Mouse (Mus musculus): ENCODE results near the gene Cyp4f39.

Cyp4f39 gene

DNA sequence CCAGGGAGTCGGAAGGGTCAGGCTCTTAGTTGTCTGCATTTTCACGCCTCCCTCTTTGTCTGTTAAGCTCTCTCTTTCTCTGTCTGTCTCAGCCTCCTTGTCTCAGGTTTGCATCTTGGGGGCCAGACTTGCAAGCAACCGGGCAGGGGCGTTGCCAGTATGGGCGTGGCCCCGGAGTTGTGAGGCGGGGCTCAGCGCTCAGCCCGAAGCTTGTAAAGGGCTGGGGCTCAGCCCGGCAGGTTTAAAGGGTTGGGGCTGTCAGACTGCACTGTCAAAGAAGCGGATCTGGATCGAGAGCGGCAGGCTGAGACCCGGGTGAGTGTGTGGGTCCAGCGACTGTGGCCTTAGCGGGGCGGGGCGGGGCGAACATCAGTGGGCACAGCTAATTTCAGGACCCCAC is at the start of gene Cyp4f39:
Gene Cyp4f39, plus strand, starts transcription at position 242 of the 400 bp plus-strand sequence.
- no peak for DNase-seq (ENCODE audit: low read depth in 2 of 2, low spot score in 2 of 2)

- DNase-seq (ENCODE audit: low read depth in 2 of 2, low spot score in 2 of 2), result peak; percentile 66 to 71
Observed at GRCm38 (mm10) chr17:32402779-32403157, 49.8 kb upstream of the Cyp4f39 start.

- DNase-seq (ENCODE audit: low read depth in 2 of 2, low spot score in 2 of 2), result peak; percentile 63 to 71
Observed at GRCm38 (mm10) chr17:32403417-32403816, 49.1 kb upstream of the Cyp4f39 start, which contains the start of gene Rasal3. Gene Rasal3, minus strand, starts transcription at chr17:32403583.

DNA sequence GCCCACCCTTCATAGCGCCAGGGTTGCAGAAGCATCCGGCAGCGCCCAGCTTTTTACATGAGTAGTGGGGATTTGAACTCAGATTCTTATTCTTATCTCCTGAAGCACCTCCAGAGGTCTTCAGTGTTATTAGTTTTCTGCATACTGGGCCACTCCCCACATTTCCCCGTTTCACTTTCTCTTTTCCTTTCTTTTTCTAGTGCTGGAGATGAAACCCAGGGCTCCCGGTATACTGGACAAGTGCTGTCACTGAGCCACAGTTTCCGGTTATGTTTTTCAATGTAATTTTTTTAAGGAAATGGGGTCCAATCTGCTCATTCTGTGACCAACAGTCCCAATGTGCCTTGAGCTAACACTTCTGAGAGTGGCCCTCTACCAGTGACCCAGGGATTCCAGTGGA is 40.6 kb upstream of the Cyp4f39 start:
- no peak for DNase-seq (ENCODE audit: low read depth in 2 of 2, low spot score in 2 of 2)

DNA sequence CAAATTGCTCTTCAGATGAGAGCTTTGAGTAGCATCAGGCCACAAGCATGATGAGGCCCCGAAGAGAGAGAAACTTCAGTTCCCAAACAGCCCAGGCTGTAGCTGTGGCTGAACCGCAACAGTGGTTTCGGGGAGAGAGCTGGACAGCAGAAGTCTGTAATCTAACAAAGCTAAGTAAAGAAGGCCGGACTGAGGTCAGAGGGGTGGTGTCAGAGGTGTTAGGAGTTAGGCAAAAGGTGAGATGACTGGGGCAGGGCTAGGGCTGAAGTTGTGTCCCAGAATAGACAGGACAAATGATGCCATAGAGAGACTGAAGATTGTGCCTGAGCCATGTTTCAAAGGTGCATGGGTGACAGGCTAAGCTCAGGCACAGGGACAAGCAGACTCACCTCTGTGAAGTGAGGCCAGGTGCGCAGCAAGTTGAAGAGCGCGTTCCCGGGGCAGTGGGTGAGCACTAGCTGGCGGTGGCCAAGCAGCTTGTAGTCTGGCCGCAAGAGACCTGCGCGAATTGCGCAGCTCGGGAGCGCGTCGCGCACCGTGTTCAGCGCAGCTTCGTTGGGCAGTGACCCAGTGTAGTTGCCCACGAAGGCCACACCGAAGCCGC is 37.0 kb upstream of the Cyp4f39 start:
- DNase-seq (ENCODE audit: low read depth in 2 of 2, low spot score in 2 of 2), result no peak

GRCm38 (mm10) chr17:32416771-32417170 is 35.8 kb upstream of the Cyp4f39 start:
- no peak for DNase-seq (ENCODE audit: low read depth in 2 of 2, low spot score in 2 of 2)

DNA sequence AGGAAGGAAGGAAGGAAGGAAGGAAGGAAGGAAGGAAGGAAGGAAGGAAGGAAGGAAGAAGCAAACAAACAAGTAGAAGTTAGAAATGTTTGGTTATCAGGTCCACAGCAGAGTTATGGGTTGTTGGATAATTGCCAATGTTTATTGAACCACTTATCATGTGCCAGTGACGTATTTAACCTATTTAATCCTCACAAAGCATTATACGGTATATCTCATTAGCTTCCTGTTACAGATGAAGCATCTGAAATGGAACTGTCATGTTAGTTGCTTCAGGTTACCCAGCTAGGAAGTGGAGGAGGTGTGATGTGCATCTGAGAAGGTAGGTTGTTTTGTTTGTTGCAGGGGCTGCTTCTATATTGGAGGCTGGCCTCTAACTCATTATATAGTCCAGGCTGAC is 32.5 kb upstream of the Cyp4f39 start:
- no peak for DNase-seq (ENCODE audit: low read depth in 2 of 2, low spot score in 2 of 2)

- DNase-seq (ENCODE audit: low read depth in 2 of 2, low spot score in 2 of 2), result no peak
Observed at GRCm38 (mm10) chr17:32420781-32421180, 31.7 kb upstream of the Cyp4f39 start.

DNA sequence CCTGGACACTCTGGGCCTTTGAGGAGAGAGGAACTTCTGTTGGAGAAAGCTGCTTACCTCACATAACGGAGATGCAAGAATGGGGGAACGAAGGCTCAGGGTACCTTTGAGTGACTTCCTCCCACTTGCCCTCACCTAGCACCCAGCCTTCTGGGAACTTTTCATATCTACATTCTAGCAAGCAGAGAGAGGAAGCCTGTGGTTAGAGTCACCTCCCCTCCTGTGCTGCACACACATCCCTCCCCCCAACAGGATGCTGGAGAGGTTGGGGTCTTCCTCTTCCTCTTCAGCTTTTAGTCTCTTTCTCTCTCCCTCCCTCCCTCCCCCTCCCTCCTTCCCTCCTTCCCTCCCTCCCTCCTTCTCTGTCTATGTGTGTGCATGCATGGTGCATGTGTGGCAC is 28.5 kb upstream of the Cyp4f39 start, which contains the start of gene Pglyrp2:
Gene Pglyrp2, minus strand, starts transcription at position 134 of the 400 bp plus-strand sequence.
- DNase-seq (ENCODE audit: low read depth in 2 of 2, low spot score in 2 of 2), result peak; percentile 37 to 67

DNA sequence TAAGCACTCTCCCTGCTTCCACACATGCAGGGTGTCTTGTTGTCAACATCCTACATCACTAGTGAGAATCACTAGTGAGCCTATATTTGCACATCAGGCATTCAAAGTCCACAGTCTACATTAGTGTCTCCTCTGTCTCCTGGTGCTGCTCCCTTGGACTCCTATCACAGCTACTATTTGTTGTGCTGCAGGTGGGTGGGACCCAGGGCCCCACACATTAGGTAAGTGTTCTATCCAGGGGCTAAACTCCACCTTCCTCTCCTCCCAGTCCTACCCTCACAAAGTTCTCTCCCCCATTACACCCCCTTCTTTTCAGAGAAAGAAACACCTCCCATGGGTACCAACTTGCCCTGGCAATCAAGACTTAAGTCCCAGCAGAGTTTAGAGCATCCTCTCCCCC is 25.9 kb upstream of the Cyp4f39 start:
- DNase-seq (ENCODE audit: low read depth in 2 of 2, low spot score in 2 of 2), result no peak

DNA sequence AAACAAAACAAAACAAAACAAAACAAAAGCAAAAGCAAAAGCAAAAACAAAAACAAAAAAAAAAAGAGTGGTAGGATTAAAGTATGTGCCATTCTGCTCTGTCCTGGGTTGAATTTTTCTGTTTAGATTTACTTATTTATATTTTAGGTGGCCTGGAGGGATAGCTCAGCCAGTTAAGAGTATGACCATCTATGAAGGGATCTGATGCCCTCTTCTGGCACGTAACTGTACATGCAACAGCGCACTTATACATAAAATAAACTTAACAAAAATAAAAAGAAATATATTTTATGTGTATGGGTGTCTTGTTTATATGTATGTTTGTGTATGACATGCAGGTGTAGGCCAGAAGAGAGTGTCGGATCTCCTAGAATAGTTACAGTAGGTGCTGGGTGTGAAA is 20.6 kb upstream of the Cyp4f39 start:
- peak in 1 of 2 experiments; percentile 26 for DNase-seq (ENCODE audit: low read depth in 2 of 2, low spot score in 2 of 2)

GRCm38 (mm10) chr17:32434324-32434723 is 18.2 kb upstream of the Cyp4f39 start:
- DNase-seq (ENCODE audit: low read depth in 2 of 2, low spot score in 2 of 2), result no peak

DNA sequence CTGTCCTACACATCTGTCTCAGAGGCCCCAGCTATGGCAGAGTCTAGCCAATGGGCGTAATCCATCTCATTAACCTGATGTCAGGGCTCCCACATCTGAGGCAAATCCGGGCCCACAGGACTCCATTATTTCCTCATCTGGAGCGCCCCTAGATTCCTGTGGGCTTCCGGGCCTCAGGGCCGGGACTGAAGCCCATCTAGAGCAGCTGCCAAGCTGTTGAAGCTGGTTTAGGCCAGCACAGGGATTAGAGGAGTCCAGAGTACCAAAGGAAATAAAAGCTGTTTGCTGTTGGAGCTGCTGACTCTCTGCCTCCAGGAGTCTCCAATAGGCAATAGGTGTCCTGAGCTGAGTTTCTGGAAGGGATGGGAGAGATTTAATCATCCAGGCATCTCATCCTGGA is 17.4 kb upstream of the Cyp4f39 start:
- DNase-seq (ENCODE audit: low read depth in 2 of 2, low spot score in 2 of 2), result no peak

DNA sequence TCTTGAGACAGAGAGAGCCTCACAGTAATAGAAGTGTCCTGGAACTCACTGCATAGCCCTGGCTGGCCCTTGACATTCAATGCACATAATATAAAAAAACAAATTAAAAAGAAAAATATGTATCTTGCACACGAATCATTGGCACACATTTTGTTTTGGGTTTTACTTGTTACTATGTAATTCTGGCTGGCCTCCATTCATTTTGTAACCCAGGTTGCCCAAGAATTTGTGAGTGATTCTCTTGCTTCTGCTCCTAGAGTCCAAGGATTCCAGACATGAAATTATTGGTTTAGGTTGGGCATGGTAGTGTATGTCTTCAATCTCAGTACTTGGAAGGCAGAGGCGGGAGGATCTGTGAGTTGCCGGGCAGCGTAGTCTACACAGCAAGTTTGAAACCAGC is 15.4 kb upstream of the Cyp4f39 start:
- DNase-seq (ENCODE audit: low read depth in 2 of 2, low spot score in 2 of 2), result no peak

GRCm38 (mm10) chr17:32443245-32443644 is 9.3 kb upstream of the Cyp4f39 start:
- no peak for DNase-seq (ENCODE audit: low read depth in 2 of 2, low spot score in 2 of 2)

DNA sequence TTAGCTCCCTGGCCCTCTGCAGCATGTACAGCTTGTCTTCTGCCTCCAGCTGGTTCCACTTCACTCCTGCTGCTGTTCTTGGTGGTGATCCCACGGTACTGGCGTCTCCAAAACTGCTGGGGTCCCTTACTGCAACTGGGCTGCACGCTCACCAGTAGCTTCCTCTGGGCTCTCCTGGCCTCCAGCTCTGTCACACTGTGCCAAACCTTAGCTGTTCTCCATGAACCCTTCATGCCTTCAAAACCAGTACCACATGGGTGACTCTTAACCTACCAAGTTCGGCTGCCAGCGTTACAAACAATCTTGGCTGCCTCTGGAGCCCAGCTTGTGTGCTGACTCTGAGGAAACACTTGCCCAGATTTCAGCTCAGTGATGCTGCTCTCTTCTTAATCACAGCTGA is 7.5 kb upstream of the Cyp4f39 start:
- no peak for DNase-seq (ENCODE audit: low read depth in 2 of 2, low spot score in 2 of 2)

DNA sequence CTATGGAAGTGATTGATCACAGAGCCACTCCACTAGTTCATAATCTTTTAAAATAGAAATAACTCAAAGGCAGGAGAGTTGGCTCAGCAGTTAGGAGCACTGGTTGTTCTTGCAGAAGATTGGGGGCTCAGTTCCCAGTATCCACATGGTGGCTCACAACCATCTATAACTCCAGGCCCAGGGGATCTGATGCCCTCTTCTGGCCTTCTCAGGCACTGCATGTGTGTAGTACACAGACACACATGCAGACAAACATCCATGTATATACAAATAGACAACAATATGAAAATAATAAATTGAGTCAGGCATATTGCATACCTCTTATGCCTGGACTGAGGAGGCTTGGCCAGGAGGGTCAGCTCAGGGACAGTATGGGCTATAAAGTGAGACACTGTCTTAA is 5.3 kb upstream of the Cyp4f39 start:
- no peak for DNase-seq (ENCODE audit: low read depth in 2 of 2, low spot score in 2 of 2)

DNA sequence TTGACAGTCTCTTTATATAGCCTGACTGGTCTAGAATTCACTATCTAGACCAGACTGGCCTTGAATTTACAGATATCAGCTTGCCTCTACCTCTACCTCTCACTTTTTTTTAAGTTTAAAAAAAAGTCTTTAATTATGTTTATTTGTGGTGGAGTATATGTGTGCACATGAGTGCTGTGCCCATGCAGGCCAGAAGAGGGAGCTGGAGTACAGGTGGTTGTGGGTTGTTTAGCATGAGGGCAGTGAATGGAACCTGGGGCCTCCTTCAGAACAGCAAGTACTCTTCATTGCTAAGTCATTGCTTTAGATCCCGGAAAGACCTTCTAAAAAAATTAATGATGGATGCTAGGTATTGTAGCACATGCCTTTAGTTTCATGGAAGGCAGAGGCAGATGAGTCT is 3.5 kb upstream of the Cyp4f39 start:
- DNase-seq (ENCODE audit: low read depth in 2 of 2, low spot score in 2 of 2), result no peak

DNA sequence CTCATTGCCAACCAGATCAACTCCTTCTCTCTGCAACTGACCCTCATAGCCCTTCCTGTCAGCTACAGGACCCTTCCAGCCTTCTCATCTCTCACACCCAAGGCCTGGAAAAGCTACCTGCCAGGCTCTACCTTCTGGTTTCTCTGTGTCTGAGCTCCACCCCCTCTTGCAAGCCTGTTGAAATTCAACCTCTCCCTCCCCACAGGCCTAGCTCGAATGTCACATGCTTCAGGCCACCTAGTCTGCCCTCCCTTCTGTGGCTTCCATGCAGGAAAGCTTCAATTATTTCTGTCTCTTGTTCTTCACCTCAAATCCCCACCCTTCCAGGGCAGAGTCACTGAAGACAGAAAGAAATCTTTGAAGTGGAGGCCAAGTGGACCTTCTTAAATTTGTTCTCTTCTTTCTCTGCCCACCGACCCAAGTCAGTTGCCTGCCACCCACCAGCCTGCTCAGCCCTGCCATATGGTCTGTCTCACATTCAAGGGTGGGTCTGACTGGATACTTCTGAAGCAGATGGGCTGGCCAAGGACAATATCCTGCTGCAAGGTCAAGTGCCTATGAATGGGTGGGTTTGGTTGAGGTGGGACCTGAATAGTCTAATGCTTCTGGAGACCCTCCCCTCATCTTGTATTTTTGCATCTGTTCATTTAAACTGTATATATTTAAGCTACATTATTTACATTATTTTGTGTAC is 1.5 kb upstream of the Cyp4f39 start:
- DNase-seq (ENCODE audit: low read depth in 2 of 2, low spot score in 2 of 2), result no peak

- no peak for DNase-seq (ENCODE audit: low read depth in 2 of 2, low spot score in 2 of 2)
Observed at GRCm38 (mm10) chr17:32454188-32454587, 1.7 kb downstream of the Cyp4f39 start.

DNA sequence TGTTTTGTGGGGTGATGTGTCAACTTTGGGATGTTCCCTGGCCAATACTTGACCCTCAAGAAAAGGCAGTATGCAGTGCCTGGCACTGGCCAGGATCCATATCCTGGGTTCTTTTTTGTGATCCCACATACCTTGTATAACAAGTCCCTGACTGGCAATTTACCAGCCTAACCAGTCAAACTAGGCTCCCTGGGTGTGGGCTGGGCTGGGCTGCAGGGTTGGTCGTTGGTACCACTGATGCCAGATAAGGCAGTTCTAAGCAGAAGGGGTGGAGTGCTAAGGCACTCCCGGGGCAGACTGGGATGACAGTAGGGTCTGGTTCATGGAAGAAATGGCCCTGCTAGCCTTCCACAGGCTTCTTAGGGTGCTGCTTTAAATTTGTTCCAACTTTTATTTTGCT is 2.5 kb downstream of the Cyp4f39 start:
- DNase-seq (ENCODE audit: low read depth in 2 of 2, low spot score in 2 of 2), result no peak

- DNase-seq (ENCODE audit: low read depth in 2 of 2, low spot score in 2 of 2), result no peak
Observed at GRCm38 (mm10) chr17:32468494-32468893, 16.0 kb downstream of the Cyp4f39 start.

GRCm38 (mm10) chr17:32470795-32471194 is 18.3 kb downstream of the Cyp4f39 start:
- DNase-seq (ENCODE audit: low read depth in 2 of 2, low spot score in 2 of 2), result no peak

Data from CD8-positive naive resting alpha-beta T cell, adult 2 months (primary cell).